Mouse (Mus musculus) adrenal gland, postnatal 10 days (tissue): ENCODE data around the gene Ucma. TPM values are rescaled to one million over a fixed set of nuclear protein-coding genes. Genes with fewer than 3 reads are reported as not detected.

ENCODE experiments used
- DNase-seq: peaks from one replicate; pipeline ENCODE4 v3.0.0; 2021; ENCODE audit warnings: mixed read lengths
- total RNA-seq, 2 experiments: library from RNA; stranded (reverse); gene quantifications; 2 replicates each; pipeline ENCODE4 v1.2.3; 2021

The Ucma gene
- total RNA-seq, 2 experiments from 2014 or later = not detected

DNA sequence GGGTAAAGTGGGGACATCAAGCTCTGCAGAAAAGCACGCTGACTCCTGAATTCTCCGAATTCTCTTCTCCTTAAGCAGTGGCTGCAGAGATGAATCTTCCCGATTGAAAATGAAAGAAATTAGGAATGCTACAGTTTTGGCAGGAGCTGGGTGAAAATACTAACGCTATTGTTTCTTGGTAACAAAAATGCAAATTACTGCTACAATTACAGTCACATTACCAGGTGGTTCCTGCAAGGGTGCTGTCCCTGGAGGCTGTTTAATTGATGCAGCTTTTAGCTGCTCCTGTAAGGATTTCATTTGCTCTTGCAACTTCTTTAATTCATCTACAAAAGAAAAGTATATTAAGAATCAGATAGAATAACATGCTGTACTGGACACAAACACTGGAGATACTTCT is 31.2 kb downstream of the Ucma start:
- DNase-seq = no peak

DNA sequence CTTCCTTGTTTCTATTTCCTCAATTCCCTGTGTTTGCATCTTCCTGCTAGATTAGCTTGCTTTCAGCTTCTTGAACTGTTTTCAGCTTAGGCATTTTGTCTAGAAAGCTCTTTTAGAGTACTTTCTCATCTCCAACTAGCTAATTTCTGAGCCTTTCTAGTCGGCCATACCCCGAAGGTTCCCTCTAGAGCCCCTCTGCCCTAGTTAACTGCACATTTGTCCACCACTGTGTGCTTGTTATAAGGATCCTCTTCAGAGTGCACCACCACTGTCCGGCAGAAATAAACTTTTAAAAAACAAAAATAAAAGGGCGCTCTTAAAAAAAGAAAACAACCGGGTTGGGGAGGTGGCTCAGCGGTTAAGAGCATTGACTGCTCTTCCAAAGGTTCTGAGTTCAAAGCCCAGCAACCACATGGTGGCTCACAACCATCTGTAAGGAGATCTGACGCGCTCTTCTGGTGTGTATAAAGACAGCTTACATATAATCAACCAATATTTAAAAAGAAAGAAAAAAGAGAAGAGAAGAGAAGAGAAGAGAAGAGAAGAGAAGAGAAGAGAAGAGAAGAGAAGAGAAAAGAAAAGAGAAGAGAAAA is 36.1 kb downstream of the Ucma start:
- DNase-seq = no peak

GRCm38 (mm10) chr2:5012491-5013324 is 36.8 kb downstream of the Ucma start, which contains the start of gene Mcm10:
TSS of gene Mcm10 (minus strand) at chr2:5012791.
- DNase-seq = peak; percentile 94

DNA sequence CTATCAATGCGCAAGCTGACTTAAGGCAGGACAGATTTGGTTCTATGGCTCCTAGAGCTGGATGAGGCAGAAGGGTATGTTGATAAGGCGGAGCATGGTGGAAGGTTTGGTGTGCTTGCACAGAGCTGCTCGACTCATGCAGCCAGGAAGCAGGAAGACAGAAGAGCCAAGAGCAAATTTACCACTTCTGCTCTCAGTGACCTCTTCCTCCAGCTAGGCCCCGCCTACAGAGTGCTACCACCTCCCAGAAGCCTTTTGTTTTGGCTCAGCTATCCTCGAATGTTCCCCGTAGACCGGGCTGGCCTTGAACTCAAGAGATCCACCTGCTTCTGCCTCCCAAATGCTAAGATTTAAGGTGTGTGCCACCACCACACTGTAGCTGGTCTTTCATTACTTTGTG is 38.7 kb downstream of the Ucma start:
- peak; percentile 17 for DNase-seq

DNA sequence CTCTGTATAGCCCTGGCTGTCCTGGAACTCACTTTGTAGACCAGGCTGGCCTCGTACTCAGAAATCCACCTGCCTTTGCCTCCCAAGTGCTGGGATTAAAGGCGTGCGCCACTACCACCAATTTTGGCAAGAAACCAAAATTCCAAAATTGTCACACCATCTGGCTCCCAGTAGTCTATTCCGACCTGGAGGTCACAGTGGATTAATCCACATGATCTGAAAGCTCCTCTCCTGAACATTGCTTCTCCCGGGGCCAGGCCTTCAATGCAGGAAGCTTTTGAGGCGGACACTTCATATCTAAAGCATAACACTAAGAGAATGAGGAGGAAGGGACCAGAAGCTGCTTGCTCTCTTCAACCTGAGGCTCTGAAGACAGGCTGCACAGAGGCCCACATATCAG is 39.6 kb downstream of the Ucma start:
- DNase-seq = no peak

DNA sequence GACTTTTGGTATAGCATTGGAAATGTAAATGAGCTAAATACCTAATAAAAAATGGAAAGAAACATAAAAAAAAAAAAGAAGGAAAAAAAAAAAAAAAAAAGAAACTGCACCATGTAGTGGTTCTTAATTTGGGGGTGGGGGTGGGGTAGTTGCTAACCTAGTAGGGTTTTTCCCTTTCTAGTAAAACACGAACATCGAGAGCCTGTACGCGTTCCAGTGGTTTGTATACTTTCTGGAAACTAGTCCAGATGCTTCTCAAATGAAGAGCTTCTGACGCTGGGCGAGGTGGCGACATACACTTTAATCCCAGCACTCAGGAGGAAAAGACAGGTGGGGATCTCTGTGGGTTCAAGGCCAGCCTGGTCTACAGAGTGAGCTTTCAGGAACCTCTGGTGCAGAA is 41.0 kb downstream of the Ucma start:
- DNase-seq = no peak

- no peak for DNase-seq
Observed at GRCm38 (mm10) chr2:5019708-5020107, 43.8 kb downstream of the Ucma start.

GRCm38 (mm10) chr2:5023275-5023674 is 47.4 kb downstream of the Ucma start:
- DNase-seq = no peak

- DNase-seq = peak; percentile 29
Observed at GRCm38 (mm10) chr2:5023699-5024399, 47.9 kb downstream of the Ucma start.

DNA sequence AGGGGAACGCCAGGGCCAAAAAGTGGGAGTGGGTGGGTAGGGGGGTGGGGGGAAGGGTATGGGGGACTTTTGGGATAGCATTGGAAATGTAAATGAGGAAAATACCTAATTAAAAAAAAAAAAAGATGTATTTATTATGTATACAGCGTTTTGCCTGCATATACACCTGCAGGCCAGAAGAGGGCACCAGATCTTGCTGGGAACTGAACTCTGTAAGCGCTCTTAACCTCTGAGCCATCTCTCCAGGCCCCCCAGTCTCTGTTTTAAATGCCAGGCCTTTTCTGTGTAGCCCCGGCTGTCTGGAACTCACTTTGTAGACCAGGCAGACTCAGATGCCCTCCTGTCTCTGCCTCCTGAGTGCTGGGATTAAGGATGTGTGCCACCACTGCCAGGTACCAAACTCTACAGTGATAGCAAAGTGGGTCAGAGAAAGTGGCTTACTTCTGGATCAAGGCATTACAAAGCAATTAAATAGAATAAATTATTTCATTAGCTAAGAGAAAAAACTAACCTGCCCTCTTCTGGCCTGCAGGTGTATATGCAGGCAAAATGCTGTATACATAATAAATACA is 49.3 kb downstream of the Ucma start:
- no peak for DNase-seq

- no peak for DNase-seq
Observed at GRCm38 (mm10) chr2:5027057-5027456, 51.1 kb downstream of the Ucma start.

GRCm38 (mm10) chr2:5028047-5028446 is 52.1 kb downstream of the Ucma start:
- DNase-seq = no peak

DNA sequence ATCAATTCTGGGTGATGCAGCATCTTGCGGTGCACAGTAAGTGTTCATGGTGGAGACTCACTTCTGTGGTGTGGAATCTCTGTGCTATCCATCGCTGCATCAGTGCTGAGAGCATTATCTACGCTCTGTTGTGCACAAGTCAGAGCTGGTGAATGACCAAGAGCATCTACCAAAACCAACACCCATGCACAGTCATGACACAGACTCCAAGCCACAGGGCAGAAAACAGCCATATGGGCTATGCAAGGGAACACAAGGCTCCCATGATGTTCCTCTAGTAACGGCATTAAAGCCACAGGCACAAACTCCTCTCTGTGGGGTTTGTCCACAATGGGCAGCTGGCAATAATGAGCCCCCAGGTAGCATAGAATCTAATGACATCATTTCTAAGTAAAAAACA is 53.9 kb downstream of the Ucma start:
- no peak for DNase-seq

DNA sequence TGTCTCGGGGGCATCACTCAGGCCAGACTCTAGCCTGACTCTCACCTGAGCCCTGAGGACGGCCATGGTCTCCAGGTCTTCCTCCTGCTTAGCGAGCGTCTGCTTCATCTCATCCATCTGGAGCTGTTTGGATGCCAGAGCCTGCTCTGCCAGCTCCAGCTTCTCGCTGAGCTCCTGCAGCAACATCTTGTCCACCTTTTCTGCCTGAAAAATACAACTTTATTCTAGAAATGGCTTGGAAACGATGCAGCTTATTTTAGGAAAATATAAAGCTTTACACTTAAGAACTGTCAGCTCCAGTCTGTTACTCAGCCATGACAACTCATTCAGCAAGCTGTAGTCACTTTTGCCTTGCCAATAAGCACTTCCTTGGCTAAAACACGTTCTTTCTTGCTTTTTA is 55.3 kb downstream of the Ucma start:
- no peak for DNase-seq

GRCm38 (mm10) chr2:5032665-5033064 is 56.7 kb downstream of the Ucma start:
- no peak for DNase-seq

DNA sequence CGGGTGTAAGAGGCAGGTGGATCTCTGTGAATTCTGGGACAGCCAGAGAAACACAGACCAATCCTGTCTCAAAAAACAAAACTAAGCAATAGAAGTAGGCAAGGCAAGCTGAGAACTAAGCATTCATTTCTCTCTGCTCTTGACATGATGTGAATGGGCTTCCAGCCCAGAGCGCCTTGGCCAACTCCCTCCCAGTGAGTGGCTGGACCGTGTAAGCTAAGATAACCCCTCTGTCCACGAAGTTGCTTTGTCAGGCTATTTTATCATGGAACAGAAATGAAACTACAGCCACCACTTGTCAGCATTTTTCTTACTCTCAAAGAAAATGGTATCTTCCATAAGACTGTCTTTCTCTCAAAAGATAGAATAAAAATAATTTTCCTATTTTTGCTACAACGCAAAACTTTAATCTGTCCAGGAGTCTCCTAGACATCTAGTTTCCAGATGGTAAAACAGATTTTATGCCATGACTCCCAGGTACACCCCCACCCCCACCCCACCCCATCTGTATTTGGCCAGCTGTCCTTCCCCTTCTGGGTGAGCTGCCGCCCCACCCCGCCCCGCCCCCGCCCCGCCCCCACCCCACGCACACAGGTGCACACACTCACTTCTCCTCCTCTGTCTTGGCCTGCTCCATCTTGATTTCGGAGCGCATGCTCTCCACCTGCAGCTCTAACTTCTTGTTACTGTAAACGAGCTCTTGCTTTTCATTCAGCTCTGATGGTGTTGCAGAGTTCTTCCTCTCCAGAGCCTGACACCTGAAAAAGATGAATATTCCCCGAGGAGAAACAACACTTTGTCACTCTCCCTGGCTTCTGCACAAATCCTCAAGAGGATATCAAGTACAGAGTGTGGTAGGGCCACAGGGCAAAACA is 57.9 kb downstream of the Ucma start:
- DNase-seq = no peak

DNA sequence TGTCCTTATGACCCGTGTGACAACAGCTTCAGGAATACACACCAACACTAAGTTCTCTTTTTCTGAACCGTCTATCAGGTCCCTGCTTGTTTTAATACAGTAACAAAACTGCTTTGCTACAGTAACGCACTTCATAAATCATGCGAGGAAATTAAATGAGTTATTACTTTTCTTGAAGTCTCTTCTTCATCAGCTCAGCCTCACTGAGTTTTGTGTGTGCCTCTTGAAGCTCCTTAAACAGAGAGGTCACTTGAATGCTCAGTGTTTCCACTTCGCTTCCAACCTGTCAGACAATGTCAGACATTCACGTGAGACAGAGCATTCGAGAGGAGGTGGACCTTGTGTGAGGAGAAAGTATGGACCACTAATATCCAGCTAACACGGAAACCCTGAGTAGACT is 58.9 kb downstream of the Ucma start:
- no peak for DNase-seq

DNA sequence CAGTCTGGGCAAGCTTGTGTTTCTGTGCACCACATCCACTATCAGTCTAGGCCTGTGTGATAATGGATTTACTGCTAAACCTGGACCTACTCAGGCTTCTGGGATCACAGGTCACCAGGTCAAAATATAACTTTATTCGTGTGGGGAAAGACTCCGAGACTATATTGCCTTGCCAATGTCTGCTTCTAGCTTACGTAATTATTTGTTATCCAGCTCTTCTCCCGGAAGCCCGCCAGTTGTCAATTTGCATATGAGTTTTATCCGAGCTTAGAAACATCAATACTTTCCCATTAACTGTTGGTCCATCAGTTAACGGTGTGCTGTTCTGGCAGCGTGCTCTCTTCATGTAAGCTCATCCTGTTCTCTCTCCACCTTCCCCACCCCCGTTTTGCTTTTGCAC is 59.3 kb downstream of the Ucma start:
- DNase-seq = no peak
